Comparison of ENCODE assay signal across 12 mouse cellular contexts in genomic region chr8:95979223-95979622, GRCm38 (mm10).
DNase-seq lines count a peak whose midpoint lies in the region; ATAC-seq and TF ChIP-seq lines count a peak whose summit lies in the region.
"Had no signal": no experiment of that assay in that cellular context is flagged by ENCODE, and none has a peak within 500 bp of the region (broad histone marks: within the 10 kb centered on the region; RNA-seq: fewer than 3 reads in every experiment).

No protein-coding gene starts in this region.

- TF ChIP-seq RAD21 in MEL (IDR thresholded peaks at IDR 0.05; ENCODE audit: low read depth, low read length): no peak

- H3K9ac ChIP-seq in forebrain, embryonic 11.5 days (ENCODE audit: low read length): no peak overlapping the region
- no peak overlapping the region for H3K9ac ChIP-seq in forebrain, embryonic 16.5 days (replicated peaks; ENCODE audit: low read depth, low read length)
- no peak overlapping the region for H3K9ac ChIP-seq in liver, embryonic 11.5 days (ENCODE audit: low read depth, low read length)
- no peak overlapping the region for H3K9ac ChIP-seq in liver, embryonic 12.5 days
- no peak overlapping the region for H3K9ac ChIP-seq in MEL (ENCODE audit: control insufficient read depth, low read depth, low read length, poor library complexity, severe bottlenecking)
- no peak overlapping the region for H3K9ac ChIP-seq in limb, embryonic 11.5 days (ENCODE audit: low read length)
- H3K9ac ChIP-seq: liver, embryonic 15.5 days; midbrain, embryonic 15.5 days had no signal

- WGBS in forebrain, embryonic 11.5 days: 58% methylated on average over 6 of the region's 6 CpGs
- 57% methylated on average over 6 of the region's 6 CpGs for WGBS in forebrain, embryonic 16.5 days
- whole genome bisulfite sequencing in liver, embryonic 11.5 days: 49% methylated on average over 6 of the region's 6 CpGs
- WGBS in liver, embryonic 12.5 days (ENCODE audit: insufficient replicate concordance): 45% methylated on average over 6 of the region's 6 CpGs
- 60% methylated on average over 6 of the region's 6 CpGs for WGBS in limb, embryonic 11.5 days

- H3K27me3 ChIP-seq in forebrain, embryonic 11.5 days (ENCODE audit: control insufficient read depth, insufficient read depth, low read length): no peaks in the 10 kb centered on the region
- H3K27me3 ChIP-seq in forebrain, embryonic 16.5 days (replicated peaks; ENCODE audit: control insufficient read depth, insufficient read depth, low read length): no peaks in the 10 kb centered on the region
- H3K27me3 ChIP-seq in liver, embryonic 11.5 days (replicated peaks; ENCODE audit: control insufficient read depth, insufficient read depth, low read length): no peaks in the 10 kb centered on the region
- H3K27me3 ChIP-seq in liver, embryonic 12.5 days (replicated peaks): no peaks in the 10 kb centered on the region
- H3K27me3 ChIP-seq in MEL (ENCODE audit: control insufficient read depth in 1 of 2, insufficient read depth in 2 of 2, low read length in 2 of 2): peaks cover 0 to 5% of the 10 kb centered on the region in 2 experiments; a peak in 2 of 4 replicates
- H3K27me3 ChIP-seq in limb, embryonic 11.5 days (ENCODE audit: control insufficient read depth, insufficient read depth, low read length): no peaks in the 10 kb centered on the region
- H3K27me3 ChIP-seq: liver, embryonic 15.5 days; midbrain, embryonic 15.5 days had no signal

- H3K79me2 ChIP-seq in MEL (ENCODE audit: control insufficient read depth, insufficient read depth, low read length, poor library complexity): no peaks in the 10 kb centered on the region

- H3K4me1 ChIP-seq in forebrain, embryonic 11.5 days (replicated peaks; ENCODE audit: control insufficient read depth, insufficient read depth, low read length): no peaks in the 10 kb centered on the region
- H3K4me1 ChIP-seq in forebrain, embryonic 16.5 days (replicated peaks; ENCODE audit: control insufficient read depth, insufficient read depth, low read length): peaks cover 3% of the 10 kb centered on the region; the same call in 1 of the 2 replicates
- H3K4me1 ChIP-seq in liver, embryonic 11.5 days (replicated peaks; ENCODE audit: control insufficient read depth, insufficient read depth, low read length): no peaks in the 10 kb centered on the region
- no peaks in the 10 kb centered on the region for H3K4me1 ChIP-seq in liver, embryonic 12.5 days
- H3K4me1 ChIP-seq in MEL (ENCODE audit: control insufficient read depth in 1 of 2, insufficient read depth in 2 of 2, low read length in 2 of 2): no peaks in the 10 kb centered on the region
- H3K4me1 ChIP-seq in limb, embryonic 11.5 days (ENCODE audit: control insufficient read depth, insufficient read depth, low read length): peaks cover 3% of the 10 kb centered on the region; the same call in 1 of the 2 replicates
- H3K4me1 ChIP-seq: liver, embryonic 15.5 days; midbrain, embryonic 15.5 days had no signal

- no peaks in the 10 kb centered on the region for H3K36me3 ChIP-seq in forebrain, embryonic 11.5 days (ENCODE audit: control insufficient read depth, insufficient read depth, low read length)
- no peaks in the 10 kb centered on the region for H3K36me3 ChIP-seq in forebrain, embryonic 16.5 days (ENCODE audit: control insufficient read depth, insufficient read depth)
- H3K36me3 ChIP-seq in liver, embryonic 11.5 days (ENCODE audit: control insufficient read depth, insufficient read depth, low read length): no peaks in the 10 kb centered on the region
- H3K36me3 ChIP-seq in liver, embryonic 12.5 days: no peaks in the 10 kb centered on the region
- H3K36me3 ChIP-seq in MEL (ENCODE audit: control insufficient read depth in 1 of 2, insufficient read depth in 2 of 2, low read length in 2 of 2): no peaks in the 10 kb centered on the region
- H3K36me3 ChIP-seq in limb, embryonic 11.5 days (ENCODE audit: control insufficient read depth, insufficient read depth, low read length): no peaks in the 10 kb centered on the region
- H3K36me3 ChIP-seq: liver, embryonic 15.5 days; midbrain, embryonic 15.5 days had no signal

- DNase-seq in forebrain, embryonic 11.5 days (ENCODE audit: low spot score): peak; percentile 58
- DNase-seq in liver, embryonic 11.5 days (ENCODE audit: low spot score): peak; percentile 36
- DNase-seq in MEL (ENCODE audit: low read depth, low spot score): peak; percentile 46
- DNase-seq in limb, embryonic 11.5 days (ENCODE audit: low spot score): peak; percentile 81
- no peak for DNase-seq in spleen, postnatal 14 days (ENCODE audit: low spot score in 2 of 2)
- DNase-seq: kidney, adult 9 months; thymus, postnatal 36 days had no signal

- no peak for TF ChIP-seq EP300 in MEL (IDR thresholded peaks at IDR 0.05; ENCODE audit: low read depth in 1 of 2, low read length in 2 of 2)

- no peak for TF ChIP-seq CTCF in MEL (IDR thresholded peaks at IDR 0.05 in 2 of 3, conservative IDR thresholded peaks at IDR 0.05 in 1 of 3; ENCODE audit: control insufficient read depth in 1 of 3, insufficient read depth in 1 of 3, low read depth in 2 of 3, low read length in 3 of 3, poor library complexity in 1 of 3, severe bottlenecking in 1 of 3)

- no peak for ATAC-seq in forebrain, embryonic 11.5 days (replicated peaks; ENCODE audit: low FRiP score)
- no peak for ATAC-seq in forebrain, embryonic 16.5 days
- ATAC-seq in liver, embryonic 11.5 days (replicated peaks; ENCODE audit: low FRiP score): no peak
- no peak for ATAC-seq in liver, embryonic 12.5 days
- ATAC-seq in limb, embryonic 11.5 days (ENCODE audit: insufficient number of reproducible peaks, low FRiP score, low TSS enrichment, low read depth): no peak
- ATAC-seq in CD4-positive, CD25-positive, alpha-beta regulatory T cell, adult 4 months: no peak
- ATAC-seq: midbrain, embryonic 15.5 days had no signal

- H3K27ac ChIP-seq in forebrain, embryonic 11.5 days (ENCODE audit: low read depth, low read length): no peak overlapping the region
- H3K27ac ChIP-seq in forebrain, embryonic 16.5 days (ENCODE audit: low read length): no peak overlapping the region
- no peak overlapping the region for H3K27ac ChIP-seq in liver, embryonic 11.5 days (ENCODE audit: low read depth, low read length)
- H3K27ac ChIP-seq in liver, embryonic 12.5 days: no peak overlapping the region
- no peak overlapping the region for H3K27ac ChIP-seq in MEL (ENCODE audit: control insufficient read depth, low read depth, low read length)
- H3K27ac ChIP-seq in limb, embryonic 11.5 days (replicated peaks; ENCODE audit: low read depth, low read length): no peak overlapping the region
- H3K27ac ChIP-seq: liver, embryonic 15.5 days; midbrain, embryonic 15.5 days had no signal

- H3K4me2 ChIP-seq in forebrain, embryonic 11.5 days (ENCODE audit: low read depth, low read length, severe bottlenecking): no peak overlapping the region
- H3K4me2 ChIP-seq in forebrain, embryonic 16.5 days (ENCODE audit: low read length): no peak overlapping the region
- no peak overlapping the region for H3K4me2 ChIP-seq in liver, embryonic 11.5 days
- no peak overlapping the region for H3K4me2 ChIP-seq in liver, embryonic 12.5 days
- no peak overlapping the region for H3K4me2 ChIP-seq in limb, embryonic 11.5 days (ENCODE audit: low read depth, severe bottlenecking)
- H3K4me2 ChIP-seq: liver, embryonic 15.5 days; midbrain, embryonic 15.5 days had no signal

- H3K4me3 ChIP-seq in forebrain, embryonic 11.5 days (ENCODE audit: low read depth, low read length): no peak overlapping the region
- H3K4me3 ChIP-seq in forebrain, embryonic 16.5 days (replicated peaks; ENCODE audit: low read length): no peak overlapping the region
- H3K4me3 ChIP-seq in liver, embryonic 11.5 days (ENCODE audit: low read depth, low read length): no peak overlapping the region
- H3K4me3 ChIP-seq in liver, embryonic 12.5 days: no peak overlapping the region
- no peak overlapping the region for H3K4me3 ChIP-seq in MEL (ENCODE audit: control insufficient read depth in 1 of 2, insufficient read depth in 1 of 2, low read depth in 2 of 2, low read length in 2 of 2)
- no peak overlapping the region for H3K4me3 ChIP-seq in limb, embryonic 11.5 days (ENCODE audit: low read depth, low read length)
- H3K4me3 ChIP-seq: liver, embryonic 15.5 days; midbrain, embryonic 15.5 days had no signal

- no peaks in the 10 kb centered on the region for H3K9me3 ChIP-seq in forebrain, embryonic 11.5 days (ENCODE audit: control insufficient read depth, low read length)
- H3K9me3 ChIP-seq in forebrain, embryonic 16.5 days (ENCODE audit: control insufficient read depth, low read length): no peaks in the 10 kb centered on the region
- no peaks in the 10 kb centered on the region for H3K9me3 ChIP-seq in liver, embryonic 11.5 days (ENCODE audit: control insufficient read depth, low read length)
- H3K9me3 ChIP-seq in liver, embryonic 12.5 days (replicated peaks): no peaks in the 10 kb centered on the region
- H3K9me3 ChIP-seq in MEL (replicated peaks; ENCODE audit: insufficient read depth, low read length): no peaks in the 10 kb centered on the region
- H3K9me3 ChIP-seq in limb, embryonic 11.5 days (ENCODE audit: control insufficient read depth, low read length): no peaks in the 10 kb centered on the region
- H3K9me3 ChIP-seq: liver, embryonic 15.5 days; midbrain, embryonic 15.5 days had no signal

- no peak for TF ChIP-seq POLR2A in MEL (IDR thresholded peaks at IDR 0.05; ENCODE audit: control insufficient read depth in 1 of 2, insufficient read depth in 1 of 2, low read depth in 1 of 2, low read length in 2 of 2, poor library complexity in 1 of 2)

TF ChIP-seq in MEL, 35 proteins besides CTCF, POLR2A, EP300 and RAD21 (continues in another document):
- TF ChIP-seq JUND (IDR thresholded peaks at IDR 0.05; ENCODE audit: low read depth, low read length) (no peak), USF1 (IDR thresholded peaks at IDR 0.05; ENCODE audit: low read depth, low read length) (no peak), CHD2 (IDR thresholded peaks at IDR 0.05; ENCODE audit: low read length) (no peak), SIN3A (IDR thresholded peaks at IDR 0.05; ENCODE audit: low read length) (no peak), MAX (IDR thresholded peaks at IDR 0.05; ENCODE audit: low read length) (no peak), TBP (IDR thresholded peaks at IDR 0.05; ENCODE audit: low read depth, low read length) (no peak), KAT2A (conservative IDR thresholded peaks at IDR 0.05; ENCODE audit: low read depth, low read length) (no peak), ZC3H11A (IDR thresholded peaks at IDR 0.05; ENCODE audit: low read depth, low read length) (no peak), ZKSCAN1 (IDR thresholded peaks at IDR 0.05; ENCODE audit: low read depth, low read length) (no peak), ZNF384 (IDR thresholded peaks at IDR 0.05; ENCODE audit: low read depth, low read length) (no peak), NRF1 (IDR thresholded peaks at IDR 0.05; ENCODE audit: insufficient read depth, low read depth, low read length, poor library complexity, severe bottlenecking) (no peak), UBTF (IDR thresholded peaks at IDR 0.05; ENCODE audit: borderline replicate concordance, insufficient read depth, low read depth, low read length) (no peak), CHD1 (IDR thresholded peaks at IDR 0.05; ENCODE audit: low read depth, low read length) (no peak), MYC (IDR thresholded peaks at IDR 0.05; ENCODE audit: low read depth, low read length) (no peak), TAL1 (IDR thresholded peaks at IDR 0.05; ENCODE audit: low read length) (no peak)

Comparison
In these comparisons a context has a peak if more than half of its experiments do, and no peak if none do; other contexts are left out.
1. DNase-seq: peak in forebrain, embryonic 11.5 days (single experiment), liver, embryonic 11.5 days (single experiment), MEL (single experiment) and limb, embryonic 11.5 days (single experiment); none in spleen, postnatal 14 days (0 of 2).